In genomic region chr2:59762277-59762676, GRCm38 (mm10) we compare ENCODE assay signal across 20 mouse cellular contexts.
DNase-seq lines count a peak whose midpoint lies in the region; ATAC-seq lines count a peak whose summit lies in the region.
"Had no signal": no experiment of that assay in that cellular context is flagged by ENCODE, and none has a peak within 500 bp of the region (broad histone marks: within the 10 kb centered on the region; RNA-seq: fewer than 3 reads in every experiment).

No protein-coding gene starts in this region.

- DNase-seq in ovary, postnatal 36 days (ENCODE audit: low spot score) = no peak
- no peak for DNase-seq in adipocyte (ENCODE audit: low spot score)
- DNase-seq: adrenal gland, adult 2 months; adrenal gland, postnatal 10 days; adrenal gland, postnatal 25 days; B cell, adult 2 months; cerebellum, adult 11 months; cerebellum, adult 18-20 months; cerebellum, adult 8-10 months; cerebellum, adult 9-11 months; cerebellum, postnatal 14 days; cerebellum, postnatal 36 days had no signal

- ATAC-seq in common myeloid progenitor, adult 5-6 weeks (replicated peaks; ENCODE audit: low read depth, poor library complexity, severe bottlenecking) = peak; percentile 50
- peak; percentile 27 to 39; a peak in 1 of 4 replicates for ATAC-seq in hematopoietic stem cell, adult 5-6 weeks (replicated peaks in 1 of 2; ENCODE audit: insufficient read depth in 1 of 2, low FRiP score in 2 of 2, low TSS enrichment in 1 of 2, low read depth in 1 of 2, poor library complexity in 2 of 2, severe bottlenecking in 2 of 2)
- ATAC-seq in erythroid progenitor cell, adult 5-6 weeks (replicated peaks; ENCODE audit: low FRiP score, poor library complexity, severe bottlenecking) = no peak
- ATAC-seq: activated CD4-positive, CD25-positive, alpha-beta regulatory T cell, adult 4 months; CD4-positive, CD25-positive, alpha-beta regulatory T cell, adult 4 months; forebrain, embryonic 14.5 days; forebrain, embryonic 16.5 days; Patski had no signal
